Mouse (Mus musculus) central nervous system, embryonic 14 days (tissue): ENCODE data around the gene Fbxw25. TPM values are rescaled to one million over a fixed set of nuclear protein-coding genes. Genes with fewer than 3 reads are reported as not detected.

Source experiments
- polyA plus RNA-seq: library from polyadenylated mRNA; depleted of rRNA; stranded (reverse); fragments of >200 nt; gene quantifications from 2 replicates; pipeline ENCODE4 v1.2.3, GENCODE M21; 2012; rRNA removed

Gene Fbxw25
- polyA plus RNA-seq, result 0.04 and 0.05 TPM in 2 replicates

DNA sequence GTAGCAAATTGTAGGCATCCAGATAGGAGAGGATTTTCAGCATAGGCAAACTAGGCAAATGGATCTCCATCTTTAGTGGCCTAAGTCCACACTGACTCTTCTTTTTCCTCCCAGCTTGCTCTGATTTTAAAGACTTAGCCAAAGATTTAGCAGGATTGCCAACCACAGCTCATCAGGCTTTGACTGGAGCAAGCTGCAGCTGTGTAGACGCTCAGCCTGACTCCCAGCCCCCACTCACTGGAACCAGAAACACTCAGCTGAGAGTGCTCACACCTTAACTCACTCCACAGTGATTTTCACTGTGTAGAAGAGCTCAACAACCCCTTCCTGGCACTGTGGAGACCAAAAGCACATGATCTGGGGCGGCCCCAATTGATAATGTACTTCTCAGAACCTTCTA, at the start of gene Fbxw25:
Gene Fbxw25 (minus strand): TSS at position 101 of the 400 bp plus-strand sequence.

GRCm38 (mm10) chr9:109702600-109702999, 38.1 kb upstream of the Fbxw25 start, which contains the start of gene Fbxw18:
TSS of gene Fbxw18 (minus strand) at chr9:109702700.

DNA sequence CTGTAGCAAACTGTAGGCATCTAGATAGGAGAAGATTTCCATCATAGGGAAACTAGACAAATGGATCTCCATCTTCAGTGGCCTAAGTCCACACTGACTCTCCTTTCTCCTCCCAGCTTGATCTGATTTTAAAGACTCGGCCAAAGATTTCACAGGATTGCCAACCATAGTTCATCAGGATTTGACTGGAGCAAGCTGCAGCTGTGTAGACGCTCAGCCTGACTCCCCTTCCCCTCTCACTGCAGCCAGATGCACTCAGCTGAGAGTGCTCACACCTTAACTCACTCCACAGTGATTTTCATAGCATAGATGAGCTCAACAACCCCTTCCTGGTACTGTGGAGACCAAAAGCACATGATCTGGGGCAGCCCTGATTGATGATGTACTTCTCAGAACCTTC, 38.5 kb downstream of the Fbxw25 start, which contains the start of gene Fbxw24:
Gene Fbxw24 (minus strand): TSS at position 101 of the 400 bp plus-strand sequence.

Other genes starting within 250 kb of the Fbxw25 start
- gene Fbxw16, start 215.5 kb downstream of the Fbxw25 start, polyA plus RNA-seq, result not detected in 2 replicates
- gene Fbxw19, start 168.8 kb downstream of the Fbxw25 start, polyA plus RNA-seq, result not detected in 2 replicates
- gene Fbxw15, start 96.4 kb downstream of the Fbxw25 start, polyA plus RNA-seq, result 0.27 and 0.28 TPM in 2 replicates
- 0.09 and 0.10 TPM in 2 replicates for gene Fbxw24, start 38.6 kb downstream of the Fbxw25 start, polyA plus RNA-seq
- 0.06 and 0.17 TPM in 2 replicates for gene Fbxw18, start 38.0 kb upstream of the Fbxw25 start, polyA plus RNA-seq
- gene Fbxw26, start 81.4 kb upstream of the Fbxw25 start, polyA plus RNA-seq, result not detected in 2 replicates
- 0.14 TPM in 1 of 2 replicates, not detected in the other for gene Fbxw27, start 126.0 kb upstream of the Fbxw25 start, polyA plus RNA-seq
- 0.16 TPM in 1 of 2 replicates, not detected in the other for gene Spink8, start 147.6 kb upstream of the Fbxw25 start, polyA plus RNA-seq
- 50.6 and 52.3 TPM in 2 replicates for gene Nme6, start 168.1 kb upstream of the Fbxw25 start, polyA plus RNA-seq
- gene Camp, start 185.0 kb upstream of the Fbxw25 start, polyA plus RNA-seq, result 0.54 and 0.88 TPM in 2 replicates
- 18.4 and 18.6 TPM in 2 replicates for gene Cdc25a, start 210.9 kb upstream of the Fbxw25 start, polyA plus RNA-seq